Mouse (Mus musculus) embryo, embryonic 9.5 days (tissue): Measurements from ENCODE around the gene Rhbdd1.

Experiments used
- DNase-seq: peaks from one replicate; pipeline ENCODE4 v3.0.0-alpha.2; 2017; ENCODE audit errors: extremely low spot score

Gene Rhbdd1

GRCm38 (mm10) chr1:82429061-82429460 is 112.8 kb downstream of the Rhbdd1 start:
- DNase-seq = no peak

GRCm38 (mm10) chr1:82432919-82433648 is 116.8 kb downstream of the Rhbdd1 start:
- peak; percentile 57 for DNase-seq

- no peak for DNase-seq
These were observed 117.4 kb downstream of the Rhbdd1 start for GRCm38 (mm10) chr1:82433649-82434005.

GRCm38 (mm10) chr1:82437273-82437672 is 121.0 kb downstream of the Rhbdd1 start:
- no peak for DNase-seq

- DNase-seq = no peak
These were observed 123.9 kb downstream of the Rhbdd1 start for GRCm38 (mm10) chr1:82440123-82440522.

- no peak for DNase-seq
These were observed 127.3 kb downstream of the Rhbdd1 start for GRCm38 (mm10) chr1:82443517-82443916.

- DNase-seq = no peak
These were observed 129.8 kb downstream of the Rhbdd1 start for GRCm38 (mm10) chr1:82446049-82446448.

GRCm38 (mm10) chr1:82449851-82450250 is 133.6 kb downstream of the Rhbdd1 start:
- no peak for DNase-seq

GRCm38 (mm10) chr1:82451927-82452651 is 135.8 kb downstream of the Rhbdd1 start:
- DNase-seq = no peak

GRCm38 (mm10) chr1:82454031-82454430 is 137.8 kb downstream of the Rhbdd1 start:
- DNase-seq = no peak

GRCm38 (mm10) chr1:82459350-82459749 is 143.1 kb downstream of the Rhbdd1 start:
- DNase-seq = no peak

- DNase-seq = no peak
These were observed 143.7 kb downstream of the Rhbdd1 start for GRCm38 (mm10) chr1:82459926-82460325.

GRCm38 (mm10) chr1:82461041-82461440 is 144.8 kb downstream of the Rhbdd1 start:
- no peak for DNase-seq

- DNase-seq = no peak
These were observed 149.1 kb downstream of the Rhbdd1 start for GRCm38 (mm10) chr1:82465321-82465853.

- DNase-seq = no peak
These were observed 152.6 kb downstream of the Rhbdd1 start for GRCm38 (mm10) chr1:82468872-82469271.

GRCm38 (mm10) chr1:82470516-82471225 is 154.4 kb downstream of the Rhbdd1 start:
- DNase-seq = no peak

GRCm38 (mm10) chr1:82473467-82473866 is 157.2 kb downstream of the Rhbdd1 start:
- no peak for DNase-seq

- peak; percentile 39 for DNase-seq
These were observed 158.3 kb downstream of the Rhbdd1 start for GRCm38 (mm10) chr1:82474461-82474961.

GRCm38 (mm10) chr1:82475254-82475653 is 159.0 kb downstream of the Rhbdd1 start:
- DNase-seq = no peak

- no peak for DNase-seq
These were observed 159.6 kb downstream of the Rhbdd1 start for GRCm38 (mm10) chr1:82475821-82476220.

GRCm38 (mm10) chr1:82476256-82476655 is 160.0 kb downstream of the Rhbdd1 start:
- peak; percentile 53 for DNase-seq

- DNase-seq = peak; percentile 43
These were observed 160.5 kb downstream of the Rhbdd1 start for GRCm38 (mm10) chr1:82476746-82477145.
